Mouse (Mus musculus) intestine, embryonic 16.5 days (tissue): ENCODE data around the gene Wdr18. TPM values are rescaled to one million over a fixed set of nuclear protein-coding genes. Genes with fewer than 3 reads are reported as not detected.

ENCODE experiments used
- ATAC-seq: fragments of 200-750 bp; cut with Nextera tagmentation; 2 replicates; pipeline ENCODE4 v1.8.0; 2017; ENCODE audit warnings: moderate TSS enrichment, moderate library complexity
- H3K27ac ChIP-seq: fragments of 300-500 bp; sonication (generic); 2 replicates; pipeline ENCODE4 v1.5.1; 2014; ENCODE audit warnings: mild to moderate bottlenecking, low read length
- H3K27me3 ChIP-seq: fragments of 300-500 bp; sonication (generic); replicated peaks from 2 replicates; pipeline ENCODE4 v1.6.1; 2014; ENCODE audit warnings: low read length, control low read depth, mixed read lengths; ENCODE audit not compliant: control insufficient read depth, insufficient read depth
- H3K36me3 ChIP-seq: fragments of 300-500 bp; sonication (generic); 2 replicates; pipeline ENCODE4 v1.6.1; 2014; ENCODE audit warnings: low read length, control low read depth; ENCODE audit not compliant: control insufficient read depth, insufficient read depth
- H3K4me1 ChIP-seq: fragments of 300-500 bp; sonication (generic); 2 replicates; pipeline ENCODE4 v1.6.1; 2014; ENCODE audit warnings: low read length, control low read depth, mixed read lengths; ENCODE audit not compliant: control insufficient read depth, insufficient read depth
- H3K4me2 ChIP-seq: fragments of 300-500 bp; sonication (generic); 2 replicates; pipeline ENCODE4 v1.6.1; 2014; ENCODE audit warnings: low read depth, low read length, control low read depth
- H3K4me3 ChIP-seq: fragments of 300-500 bp; sonication (generic); 2 replicates; pipeline ENCODE4 v1.5.1; 2014; ENCODE audit warnings: mild to moderate bottlenecking, low read length
- H3K9ac ChIP-seq: fragments of 300-500 bp; sonication (generic); 2 replicates; pipeline ENCODE4 v1.6.1; 2014; ENCODE audit warnings: low read depth, low read length
- H3K9me3 ChIP-seq: fragments of 300-500 bp; sonication (generic); 2 replicates; pipeline ENCODE4 v1.6.1; 2016; ENCODE audit warnings: low read length, control low read depth; ENCODE audit not compliant: control insufficient read depth
- WGBS: fragments of 180-500 bp; shearing (Covaris S2); extraction: QIAGEN DNeasy Blood & Tissue Kit; methylation state at CpG from one replicate; pipeline ENCODE4 v1.1.7; 2014; 5-methylcytosine and 5-hydroxymethylcytosine counted together
- polyA plus RNA-seq: library from polyadenylated mRNA; unstranded; fragments of >200 nt; fragmentation: Nextera tagmentation; extraction: Ambion mirVana; gene quantifications from 2 replicates; pipeline ENCODE4 v1.2.1, GENCODE M21; 2015

The Wdr18 gene
- 86.2 and 96.6 TPM in 2 replicates for polyA plus RNA-seq

DNA sequence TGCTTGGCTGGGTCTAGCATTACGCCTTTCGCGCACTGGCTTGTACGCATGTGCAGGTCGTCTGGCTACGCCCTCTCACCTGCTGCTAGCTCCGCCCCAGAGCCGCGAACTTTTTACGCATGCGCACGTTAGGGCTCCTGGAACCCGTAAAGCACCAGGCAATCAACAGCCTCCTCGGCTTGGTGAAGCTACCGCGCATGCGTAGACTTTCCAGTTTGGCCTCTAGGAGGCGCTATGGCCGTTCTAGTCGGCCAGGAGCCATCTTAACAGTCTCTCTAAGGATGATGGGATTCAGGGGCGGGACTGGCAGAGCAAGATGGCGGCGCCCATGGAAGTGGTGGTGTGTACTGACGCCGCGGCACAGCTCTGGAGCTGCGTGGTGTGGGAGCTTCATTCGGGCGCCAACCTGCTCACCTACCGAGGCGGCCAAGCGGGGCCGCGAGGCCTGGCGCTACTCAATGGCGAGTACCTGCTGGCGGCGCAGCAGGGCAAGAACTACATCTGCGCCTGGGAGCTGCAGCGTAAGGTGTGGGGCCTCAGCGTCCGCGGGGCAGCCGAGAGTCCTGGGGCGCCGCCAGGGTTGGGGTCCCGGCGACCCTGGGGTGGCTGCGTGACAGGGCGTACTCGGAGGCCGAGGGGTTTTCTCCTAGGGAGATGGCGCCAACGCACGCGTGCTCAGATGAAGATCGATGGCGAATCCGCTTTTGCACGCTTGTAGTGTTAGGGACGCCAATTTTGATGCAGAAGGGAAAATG, at the start of gene Wdr18:
TSS of gene Wdr18 (plus strand) at position 306 of the 755 bp plus-strand sequence.
- Histone ChIP-seq H3K27me3 (no peaks in the 10 kb centered on the region), H3K36me3 (peaks cover 18% of the 10 kb centered on the region), H3K4me2 (peak within 1 kb of the TSS; percentile 71), H3K9me3 (no peaks in the 10 kb centered on the region), H3K4me1 (peaks cover 12% of the 10 kb centered on the region; the same call in 1 of the 2 replicates), H3K4me3 (peak within 1 kb of the TSS; percentile 98), H3K9ac (peak within 1 kb of the TSS; percentile 92), H3K27ac (peak within 1 kb of the TSS; percentile 75)
- WGBS: under 1% methylated on average over 61 of the region's 61 CpGs
- peak; percentile 94 for ATAC-seq

DNA sequence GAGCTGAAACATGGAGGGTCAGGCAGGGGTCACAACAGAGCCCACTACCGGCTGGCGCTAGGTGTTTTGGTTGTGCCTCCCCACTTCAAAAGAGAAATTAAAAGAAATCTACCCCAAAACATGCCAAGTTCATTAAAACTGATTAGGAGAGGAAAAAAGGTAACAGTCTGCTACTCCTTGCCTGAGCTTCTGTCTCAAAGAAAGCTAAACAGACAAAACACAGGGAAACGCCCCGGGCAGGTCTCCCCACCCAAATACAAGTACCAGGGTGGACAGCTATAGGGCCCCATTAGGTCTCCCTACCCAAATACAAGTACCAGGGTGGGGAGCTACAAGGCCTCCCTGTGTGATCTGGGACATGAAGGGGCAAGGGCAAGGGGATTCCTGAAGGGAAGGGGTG, 49.4 kb upstream of the Wdr18 start, which contains the start of gene Gm26602:
TSS of gene Gm26602 (plus strand) at position 301 of the 400 bp plus-strand sequence.
- no peaks in the 10 kb centered on the region for H3K27me3 ChIP-seq
- no peak within 1 kb of the TSS for H3K4me2 ChIP-seq
- no peak within 1 kb of the TSS for H3K4me3 ChIP-seq
- H3K27ac ChIP-seq: no peak within 1 kb of the TSS
- no peak within 1 kb of the TSS for H3K9ac ChIP-seq
- H3K4me1 ChIP-seq: peaks cover 21% of the 10 kb centered on the region
- ATAC-seq: no peak
- H3K36me3 ChIP-seq: peaks cover 15% of the 10 kb centered on the region
- no peaks in the 10 kb centered on the region for H3K9me3 ChIP-seq
- WGBS: 89% methylated on average over 4 of the region's 4 CpGs

DNA sequence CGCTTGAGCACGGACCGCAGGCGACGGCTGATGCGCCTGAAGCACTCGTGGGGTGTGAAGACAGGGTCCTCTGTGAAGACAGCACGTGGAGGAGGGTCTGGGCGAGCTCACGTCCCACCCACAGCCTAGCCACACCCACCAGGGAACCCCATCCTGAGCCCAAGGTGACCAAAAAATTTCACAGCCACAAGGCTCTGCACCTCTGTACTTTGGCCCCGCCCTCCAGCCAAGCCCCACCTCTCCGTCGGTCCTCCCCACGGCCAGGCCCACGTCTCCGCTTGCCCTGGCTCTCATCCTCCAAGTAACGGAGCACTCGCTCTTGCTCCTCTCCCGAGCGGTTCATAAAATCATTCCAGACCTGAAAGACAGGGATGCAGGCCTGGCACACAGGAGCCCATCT, 47.5 kb upstream of the Wdr18 start:
- H3K4me2 ChIP-seq: no peak overlapping the region
- no peak for ATAC-seq

DNA sequence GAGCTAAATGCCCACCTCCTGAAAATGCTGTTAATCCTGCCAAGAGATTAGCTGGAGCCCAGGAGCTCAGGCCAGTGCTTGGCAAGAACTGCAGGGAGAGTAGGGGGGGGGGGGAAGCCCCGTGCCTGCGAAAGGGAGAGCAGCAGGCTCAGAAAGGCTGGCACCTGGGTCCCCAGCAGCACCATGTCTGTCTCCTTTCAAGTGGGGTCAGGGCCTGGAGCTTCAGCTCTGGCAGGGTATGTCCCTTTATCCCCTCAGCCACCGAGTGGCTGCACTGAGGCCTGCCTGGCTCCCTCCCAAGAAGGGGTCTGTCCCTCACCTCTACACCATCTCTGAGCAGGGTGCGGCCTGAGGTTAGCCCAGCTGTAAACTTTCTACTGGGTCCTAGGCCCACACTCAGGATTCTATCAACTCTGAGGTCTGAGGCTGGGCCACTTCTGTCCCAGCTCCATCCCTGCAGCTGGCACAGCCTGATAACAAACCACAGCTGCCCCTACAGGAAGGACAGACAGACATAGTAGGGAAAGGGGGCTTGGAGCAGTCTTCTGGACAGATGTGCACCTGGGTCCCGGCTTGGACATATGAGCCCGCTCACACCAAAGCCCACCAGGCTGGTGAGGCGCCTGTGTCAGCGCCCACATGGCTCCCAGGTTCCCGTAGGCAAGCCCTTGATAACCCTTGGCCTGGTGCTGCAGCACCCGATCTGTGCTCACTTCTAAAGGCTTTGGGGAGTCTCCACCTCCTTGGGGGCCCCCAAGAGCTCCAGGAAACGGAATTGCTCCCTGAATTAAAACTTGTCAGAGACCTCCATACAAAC, 45.6 kb upstream of the Wdr18 start:
- peaks cover 34% of the 10 kb centered on the region for H3K4me1 ChIP-seq
- 69% methylated on average over 11 of the region's 11 CpGs for WGBS
- H3K9me3 ChIP-seq: no peaks in the 10 kb centered on the region
- peaks cover 15% of the 10 kb centered on the region for H3K27me3 ChIP-seq
- ATAC-seq: no peak
- no peak overlapping the region for H3K4me3 ChIP-seq
- H3K36me3 ChIP-seq: no peaks in the 10 kb centered on the region; the same call in 1 of the 2 replicates
- peak overlapping the region; percentile 31 for H3K9ac ChIP-seq
- peak overlapping the region; percentile 54 for H3K27ac ChIP-seq
- peak overlapping the region; percentile 19; the same call in 1 of the 2 replicates for H3K4me2 ChIP-seq

More for the DNA sequence above, 47.5 kb upstream of the Wdr18 start:
- 66% methylated on average over 20 of the region's 20 CpGs for WGBS
- Histone ChIP-seq H3K9me3 (no peaks in the 10 kb centered on the region), H3K27ac (no peak overlapping the region), H3K9ac (no peak overlapping the region), H3K36me3 (no peaks in the 10 kb centered on the region; the same call in 1 of the 2 replicates), H3K4me1 (peaks cover 29% of the 10 kb centered on the region), H3K27me3 (no peaks in the 10 kb centered on the region), H3K4me3 (no peak overlapping the region)

DNA sequence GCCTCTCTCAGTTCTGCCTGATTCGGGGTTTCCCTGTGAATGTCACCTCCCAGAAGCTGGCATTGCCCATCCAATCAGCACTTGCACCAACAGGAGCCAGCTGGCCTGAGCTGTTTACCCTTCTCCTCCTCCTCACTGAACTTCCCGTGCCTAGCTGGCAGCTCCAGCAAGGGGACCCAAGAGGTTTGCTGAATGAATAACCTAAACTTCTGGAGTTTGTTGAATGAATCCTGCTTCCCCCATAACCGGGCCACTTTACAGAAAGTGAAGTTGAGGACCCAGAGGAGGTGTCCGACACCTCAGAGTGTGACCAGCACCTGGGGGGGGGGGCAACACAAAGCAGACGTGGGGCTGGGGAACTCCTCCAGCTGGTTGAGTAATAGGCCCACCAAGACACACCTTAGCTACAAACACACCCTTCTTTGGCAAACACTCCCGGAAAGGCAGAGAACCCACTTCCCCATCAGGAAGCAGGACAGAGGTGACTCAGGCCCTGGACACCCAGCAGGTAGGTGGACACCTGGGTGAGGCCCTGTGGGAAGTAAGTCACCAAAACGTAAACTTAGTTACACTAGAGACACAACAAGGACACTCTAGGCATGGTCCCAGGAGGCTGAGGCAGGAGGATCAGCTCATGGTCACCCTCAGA, 44.9 kb upstream of the Wdr18 start:
- Histone ChIP-seq H3K9me3 (no peaks in the 10 kb centered on the region), H3K4me2 (peak overlapping the region; percentile 19; the same call in 1 of the 2 replicates), H3K36me3 (no peaks in the 10 kb centered on the region; the same call in 1 of the 2 replicates), H3K4me3 (no peak overlapping the region), H3K9ac (peak overlapping the region; percentile 31), H3K27me3 (peaks cover 23% of the 10 kb centered on the region), H3K4me1 (peaks cover 38% of the 10 kb centered on the region), H3K27ac (peak overlapping the region; percentile 54)
- ATAC-seq: no peak
- WGBS: 53% methylated on average over 7 of the region's 7 CpGs

DNA sequence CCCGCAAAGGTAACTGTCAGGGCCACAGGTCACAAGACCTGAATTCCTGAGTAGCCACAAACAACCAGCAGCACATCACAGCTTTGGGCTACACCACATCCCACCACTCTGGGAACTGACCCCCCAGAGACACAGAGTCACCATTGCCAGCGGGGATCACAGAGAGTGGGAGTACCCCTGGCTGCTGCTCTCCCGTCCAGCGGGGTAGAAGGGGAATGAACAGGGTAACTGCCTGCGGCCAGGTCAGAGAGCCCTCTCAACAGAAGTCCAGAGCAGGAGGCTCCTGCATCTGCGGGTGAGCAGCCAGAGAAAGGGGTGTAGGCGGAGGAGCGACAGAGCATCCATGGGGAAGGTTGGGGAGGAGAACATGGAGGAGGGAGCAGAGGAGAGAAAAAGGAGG, 43.9 kb upstream of the Wdr18 start:
- WGBS: 3% methylated on average over 8 of the region's 8 CpGs
- H3K4me1 ChIP-seq: peaks cover 46% of the 10 kb centered on the region
- no peaks in the 10 kb centered on the region; the same call in 1 of the 2 replicates for H3K36me3 ChIP-seq
- peak overlapping the region; percentile 95 for H3K9ac ChIP-seq
- no peak for ATAC-seq
- H3K27me3 ChIP-seq: peaks cover 33% of the 10 kb centered on the region
- no peaks in the 10 kb centered on the region for H3K9me3 ChIP-seq
- H3K4me3 ChIP-seq: peak overlapping the region; percentile 84
- peak overlapping the region; percentile 79 for H3K4me2 ChIP-seq
- peak overlapping the region; percentile 39; the same call in 1 of the 2 replicates for H3K27ac ChIP-seq

DNA sequence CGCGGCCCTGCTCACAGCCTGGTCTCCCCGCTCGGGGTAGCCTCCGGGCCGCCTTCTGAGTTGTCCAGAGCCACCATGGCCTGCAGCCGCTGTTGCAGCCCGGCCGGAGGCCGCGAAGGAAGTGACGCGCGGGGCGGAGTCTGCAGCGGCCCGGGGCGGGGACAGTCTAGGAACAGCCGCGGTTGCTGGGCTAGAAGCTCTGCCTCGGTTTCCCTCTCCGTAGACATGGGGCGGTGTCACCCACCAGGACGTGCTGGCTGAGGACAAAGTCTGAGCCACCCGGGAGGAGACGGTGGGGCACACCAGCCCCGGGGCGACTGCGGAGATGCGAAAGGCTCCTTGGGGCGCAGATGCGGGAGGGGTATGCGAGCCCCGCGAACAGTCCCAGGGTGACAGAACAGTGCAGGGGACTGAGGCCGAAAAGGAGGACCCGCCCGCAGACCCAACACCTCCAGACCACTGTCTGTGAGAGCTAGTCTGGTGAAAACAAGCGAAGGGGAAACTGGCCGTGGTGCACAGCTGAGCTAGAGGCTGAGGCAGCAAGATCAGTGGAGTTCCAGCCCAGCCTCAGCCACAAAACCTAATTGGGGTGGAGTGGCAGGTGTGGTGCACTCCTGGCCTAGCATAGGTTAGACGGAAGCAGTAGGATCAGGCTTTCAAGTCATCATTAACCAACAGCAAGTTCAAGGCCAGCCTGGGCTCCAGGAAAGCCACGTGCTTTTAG, 43.0 kb upstream of the Wdr18 start, which contains the start of gene Kiss1r:
TSS of gene Kiss1r (plus strand) at position 164 of the 724 bp plus-strand sequence.
- H3K4me2 ChIP-seq: peak within 1 kb of the TSS; percentile 79
- peak within 1 kb of the TSS; percentile 95 for H3K9ac ChIP-seq
- peaks cover 55% of the 10 kb centered on the region for H3K4me1 ChIP-seq
- H3K9me3 ChIP-seq: no peaks in the 10 kb centered on the region
- 2% methylated on average over 41 of the region's 42 CpGs for WGBS
- H3K27ac ChIP-seq: peak within 1 kb of the TSS; percentile 77
- peaks cover 42% of the 10 kb centered on the region for H3K27me3 ChIP-seq
- peak; percentile 81 for ATAC-seq
- no peaks in the 10 kb centered on the region; the same call in 1 of the 2 replicates for H3K36me3 ChIP-seq
- H3K4me3 ChIP-seq: peak within 1 kb of the TSS; percentile 84

DNA sequence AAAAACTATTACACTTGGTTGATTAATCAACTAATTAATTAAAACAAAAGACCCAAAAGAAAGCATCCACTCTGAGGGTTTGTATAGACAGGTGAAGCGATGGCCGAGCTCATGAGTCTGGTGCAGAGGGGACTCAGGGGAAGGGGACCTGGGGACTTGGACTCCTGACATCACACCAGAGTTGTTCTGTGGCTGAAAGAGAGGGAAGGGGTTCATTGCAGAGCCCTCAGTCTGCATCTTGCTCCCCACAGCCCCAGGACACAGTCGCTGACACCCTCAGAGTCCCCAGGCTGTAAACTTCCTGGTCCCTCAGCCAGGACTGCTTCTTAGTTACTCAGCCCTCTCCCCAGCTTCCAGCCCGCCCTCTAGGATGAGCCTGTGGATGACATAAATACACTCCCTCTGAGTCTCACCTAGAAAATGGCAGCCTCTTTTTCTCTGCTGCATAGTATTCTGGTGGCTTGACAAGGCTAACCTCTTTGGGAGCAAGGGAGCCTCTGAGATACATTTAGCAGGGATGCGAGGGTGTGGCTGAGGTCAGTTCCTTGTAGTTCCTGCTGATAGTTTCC, 42.3 kb upstream of the Wdr18 start:
- H3K27ac ChIP-seq: peak overlapping the region; percentile 77; the same call in 1 of the 2 replicates
- H3K9me3 ChIP-seq: no peaks in the 10 kb centered on the region
- peak overlapping the region; percentile 79 for H3K4me2 ChIP-seq
- WGBS: 65% methylated on average over 5 of the region's 5 CpGs
- H3K4me1 ChIP-seq: peaks cover 55% of the 10 kb centered on the region
- peak overlapping the region; percentile 95 for H3K9ac ChIP-seq
- H3K27me3 ChIP-seq: peaks cover 48% of the 10 kb centered on the region
- peak overlapping the region; percentile 84 for H3K4me3 ChIP-seq
- no peaks in the 10 kb centered on the region for H3K36me3 ChIP-seq
- ATAC-seq: no peak
